9 mouse cellular contexts compared by ENCODE assay signal in the genomic region with DNA sequence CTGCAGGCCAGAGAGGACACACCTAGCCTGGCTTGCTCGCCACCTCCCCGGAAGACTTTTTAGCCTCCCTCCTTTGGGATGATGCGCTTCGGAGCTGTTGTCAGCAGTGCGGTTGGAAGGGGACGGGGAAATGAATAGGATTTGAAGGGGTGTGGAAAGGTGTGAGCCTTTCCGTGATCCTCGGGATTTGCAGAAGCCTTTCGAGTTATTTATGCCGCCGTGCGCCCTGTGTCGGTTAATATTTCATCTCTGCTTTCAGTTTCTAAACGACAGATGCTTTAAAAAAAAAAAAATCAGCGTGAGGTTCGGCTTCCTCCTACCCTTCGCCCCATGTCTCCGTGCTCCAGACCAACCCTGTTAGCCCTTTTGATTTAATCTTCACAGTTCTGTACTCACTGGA.
DNase-seq lines count a peak whose midpoint lies in the region; ATAC-seq and TF ChIP-seq lines count a peak whose summit lies in the region.
"Had no signal": no experiment of that assay in that cellular context is flagged by ENCODE, and none has a peak within 500 bp of the region (broad histone marks: within the 10 kb centered on the region; RNA-seq: fewer than 3 reads in every experiment).

No protein-coding gene starts in this region.

- peak overlapping the region; percentile 7; the same call in 1 of the 2 replicates for H3K4me2 ChIP-seq in midbrain, postnatal 0 days (ENCODE audit: low read depth, low read length, poor library complexity, severe bottlenecking)

- no peaks in the 10 kb centered on the region for H3K36me3 ChIP-seq in kidney, adult 2 months (ENCODE audit: control insufficient read depth, insufficient read depth, low read length)
- no peaks in the 10 kb centered on the region for H3K36me3 ChIP-seq in midbrain, postnatal 0 days (ENCODE audit: insufficient read depth, low read length)

- no peak for ATAC-seq in midbrain, postnatal 0 days (ENCODE audit: low FRiP score)
- no peak for ATAC-seq in erythroid progenitor cell, adult 5-6 weeks (replicated peaks; ENCODE audit: low FRiP score, poor library complexity, severe bottlenecking)
- ATAC-seq: liver, postnatal 0 days had no signal

- no peak overlapping the region for H3K9ac ChIP-seq in midbrain, postnatal 0 days (replicated peaks; ENCODE audit: low read length, poor library complexity, severe bottlenecking)
- H3K9ac ChIP-seq: liver, postnatal 0 days had no signal

- WGBS in kidney, adult 2 months: 21% methylated on average over 18 of the region's 18 CpGs
- 65% methylated on average over 18 of the region's 18 CpGs for WGBS in midbrain, postnatal 0 days

- H3K9me3 ChIP-seq in midbrain, postnatal 0 days (ENCODE audit: low read length): no peaks in the 10 kb centered on the region

- H3K4me1 ChIP-seq in kidney, adult 2 months (ENCODE audit: control insufficient read depth, insufficient read depth, low read length): peaks cover 9% of the 10 kb centered on the region
- no peaks in the 10 kb centered on the region for H3K4me1 ChIP-seq in embryonic fibroblast, embryonic 13.5 days (ENCODE audit: control insufficient read depth, insufficient read depth, low read length)
- H3K4me1 ChIP-seq in midbrain, postnatal 0 days (ENCODE audit: insufficient read depth, low read length): no peaks in the 10 kb centered on the region

- TF ChIP-seq POLR2A in kidney, adult 2 months (IDR thresholded peaks at IDR 0.05; ENCODE audit: low read depth, low read length): no peak
- TF ChIP-seq POLR2A in embryonic fibroblast, embryonic 13.5 days (IDR thresholded peaks at IDR 0.05; ENCODE audit: low read depth, low read length): no peak

- peak overlapping the region; percentile 51 for H3K4me3 ChIP-seq in kidney, adult 2 months (ENCODE audit: insufficient read depth, low read depth, low read length)
- 0 out of 2 replicates have a peak overlapping the region, but pooled peaks have one; percentile 10 for H3K4me3 ChIP-seq in embryonic fibroblast, embryonic 13.5 days (ENCODE audit: insufficient read depth, low read length)
- peak overlapping the region; percentile 6; the same call in 1 of the 2 replicates for H3K4me3 ChIP-seq in midbrain, postnatal 0 days (ENCODE audit: low read depth, low read length)

- no peaks in the 10 kb centered on the region for H3K27me3 ChIP-seq in kidney, adult 2 months (replicated peaks; ENCODE audit: control insufficient read depth, insufficient read depth, low read length)
- H3K27me3 ChIP-seq in midbrain, postnatal 0 days (ENCODE audit: insufficient read depth, low read length): no peaks in the 10 kb centered on the region

- TF ChIP-seq CTCF in kidney, adult 2 months (conservative IDR thresholded peaks at IDR 0.05; ENCODE audit: insufficient read depth, insufficient read length, low read depth, low read length): no peak
- TF ChIP-seq CTCF in embryonic fibroblast, embryonic 13.5 days (IDR thresholded peaks at IDR 0.05; ENCODE audit: borderline replicate concordance, insufficient read depth, low read length): no peak
- TF ChIP-seq CTCF in midbrain, postnatal 0 days (IDR thresholded peaks at IDR 0.05): no peak

- peak; percentile 74 for DNase-seq in kidney, adult 2 months
- no peak for DNase-seq in kidney, adult 11 months
- DNase-seq in T-cell, adult 2 months (ENCODE audit: low spot score): peak; percentile 7
- no peak for DNase-seq in midbrain, postnatal 0 days (ENCODE audit: low spot score)
- no peak for DNase-seq in ovary, adult 18-20 months (ENCODE audit: low spot score)
- DNase-seq in right cerebral cortex, postnatal 14 days: no peak
- DNase-seq: liver, postnatal 0 days had no signal

- peak overlapping the region; percentile 42 for H3K27ac ChIP-seq in kidney, adult 2 months (ENCODE audit: insufficient read depth, low read depth, low read length)
- no peak overlapping the region for H3K27ac ChIP-seq in embryonic fibroblast, embryonic 13.5 days (ENCODE audit: insufficient read depth, low read length)
- H3K27ac ChIP-seq in midbrain, postnatal 0 days (ENCODE audit: low read depth, low read length): no peak overlapping the region

Comparison
In these comparisons a context has a peak if more than half of its experiments do, and no peak if none do; other contexts are left out.
1. DNase-seq: peak in kidney, adult 2 months (single experiment) and T-cell, adult 2 months (single experiment); none in kidney, adult 11 months (single experiment), midbrain, postnatal 0 days (single experiment), ovary, adult 18-20 months (single experiment) and right cerebral cortex, postnatal 14 days (single experiment).
2. Peak in every context shown above with its lines, with median percentiles within 50 percentile points of each other: H3K4me3 ChIP-seq.